In genomic region chr2:118700179-118701062, GRCm38 (mm10) we compare ENCODE assay signal across 8 mouse cellular contexts. TPM values are rescaled to one million over a fixed set of nuclear protein-coding genes. Genes with fewer than 3 reads are reported as not detected.
A peak's percentile ranks its signal among the peaks of the same experiment; 100 is the strongest.
DNase-seq lines count a peak whose midpoint lies in the region; ATAC-seq and TF ChIP-seq lines count a peak whose summit lies in the region.

No protein-coding gene starts in this region.

- H3K4me3 ChIP-seq in hindbrain, embryonic 14.5 days (replicated peaks; ENCODE audit: low read length) = no peak overlapping the region
- peak overlapping the region; percentile 25; the same call in 1 of the 2 replicates for H3K4me3 ChIP-seq in left cerebral cortex, adult 2 months

- no peak overlapping the region for H3K9ac ChIP-seq in hindbrain, embryonic 14.5 days

- 2% methylated on average over 32 of the region's 32 CpGs for WGBS in hindbrain, embryonic 14.5 days

- no peak overlapping the region for H3K27ac ChIP-seq in hindbrain, embryonic 14.5 days
- H3K27ac ChIP-seq in left cerebral cortex, adult 2 months = no peak overlapping the region

- TF ChIP-seq CTCF in left cerebral cortex, adult 2 months (IDR thresholded peaks at IDR 0.05) = peak; percentile 94

- H3K36me3 ChIP-seq in hindbrain, embryonic 14.5 days (replicated peaks; ENCODE audit: control insufficient read depth, insufficient read depth) = no peaks in the 10 kb centered on the region; the same call in 1 of the 2 replicates

- peak; percentile 87 for DNase-seq in ZHBTc4 (ENCODE audit: low read depth, low spot score)
- DNase-seq in cerebellum, postnatal 14 days = peak; percentile 84 to 87
- DNase-seq in gastrocnemius, adult 18-20 months (ENCODE audit: low spot score) = peak; percentile 85
- DNase-seq in hindbrain, embryonic 14.5 days (ENCODE audit: low spot score) = peak; percentile 78
- DNase-seq in left cerebral cortex, adult 2 months (ENCODE audit: extremely low spot score in 1 of 2, low spot score in 2 of 2) = peak; percentile 73 to 79
- peak; percentile 74 to 81 for DNase-seq in right cerebral cortex, adult 2 months (ENCODE audit: low spot score in 2 of 2)
- DNase-seq in urinary bladder, postnatal 10 days (ENCODE audit: low spot score) = peak; percentile 75

- no peak for ATAC-seq in hindbrain, embryonic 14.5 days (ENCODE audit: low FRiP score)
- ATAC-seq in megakaryocyte progenitor cell, adult 5-6 weeks (replicated peaks; ENCODE audit: poor library complexity) = peak; percentile 78

- peaks cover 90% of the 10 kb centered on the region for H3K27me3 ChIP-seq in hindbrain, embryonic 14.5 days (ENCODE audit: control insufficient read depth, insufficient read depth, low read length)

- intact Hi-C loops in left cerebral cortex, adult 2 months (cut with DNase I) = loop anchor here (1.0 to 2.0 kb wide), 2 partner anchors 30 to 183 kb away; no protein-coding TSS in a partner anchor

- peaks cover 30% of the 10 kb centered on the region for H3K4me1 ChIP-seq in hindbrain, embryonic 14.5 days (replicated peaks; ENCODE audit: control insufficient read depth, insufficient read depth, low read length)

- H3K9me3 ChIP-seq in hindbrain, embryonic 14.5 days (ENCODE audit: control insufficient read depth, low read length) = no peaks in the 10 kb centered on the region

- H3K4me2 ChIP-seq in hindbrain, embryonic 14.5 days (replicated peaks) = peak overlapping the region; percentile 42

RNA-seq across cellular contexts. Expression of gene Ankrd63, which starts 3.3 kb away (rescaled TPM):
- not detected for total RNA-seq in gastrocnemius, adult 18-20 months (2021)
- not detected in 2 replicates for polyA plus RNA-seq in hindbrain, embryonic 14.5 days (2014; fragmentation: Nextera tagmentation; extraction: Ambion mirVana)
- 10 to 100 TPM; 22.3 to 28.5 TPM for total RNA-seq in left cerebral cortex, adult 2 months (2021)
- 0.61 and 0.89 TPM in 2 replicates for total RNA-seq in megakaryocyte progenitor cell, adult 5-6 weeks (2015)
- total RNA-seq in megakaryocyte progenitor cell, adult 5-6 weeks (2017) = 0.33 and 0.84 TPM in 2 replicates

RNA-seq across cellular contexts. Expression of gene Plcb2, which starts 27.8 kb away (rescaled TPM):
- total RNA-seq in gastrocnemius, adult 18-20 months (2021) = under 1 TPM; 0.12 to 0.23 TPM
- 0.54 and 0.69 TPM in 2 replicates for polyA plus RNA-seq in hindbrain, embryonic 14.5 days (2014; fragmentation: Nextera tagmentation; extraction: Ambion mirVana)
- total RNA-seq in left cerebral cortex, adult 2 months (2021) = 1 to 10 TPM; 2.3 to 3.2 TPM
- total RNA-seq in megakaryocyte progenitor cell, adult 5-6 weeks (2015) = 71.2 and 80.9 TPM in 2 replicates
- 61.1 and 70.4 TPM in 2 replicates for total RNA-seq in megakaryocyte progenitor cell, adult 5-6 weeks (2017)

RNA-seq across cellular contexts. Expression of gene Pak6, which starts 37.3 kb away (rescaled TPM):
- not detected for total RNA-seq in gastrocnemius, adult 18-20 months (2021)
- 39.9 and 41.7 TPM in 2 replicates for polyA plus RNA-seq in hindbrain, embryonic 14.5 days (2014; fragmentation: Nextera tagmentation; extraction: Ambion mirVana)
- total RNA-seq in left cerebral cortex, adult 2 months (2021) = 100 to 1,000 TPM in 1 of 2 experiments, 10 to 100 TPM in 1; 96.4 to 102 TPM
- 0.07 and 0.17 TPM in 2 replicates for total RNA-seq in megakaryocyte progenitor cell, adult 5-6 weeks (2015)
- total RNA-seq in megakaryocyte progenitor cell, adult 5-6 weeks (2017) = 0.21 and 0.61 TPM in 2 replicates

RNA-seq across cellular contexts. Expression of gene Inafm2, which starts 45.1 kb away (rescaled TPM):
- total RNA-seq in gastrocnemius, adult 18-20 months (2021) = 1 to 10 TPM; 5.3 TPM
- 29.5 and 30.6 TPM in 2 replicates for polyA plus RNA-seq in hindbrain, embryonic 14.5 days (2014; fragmentation: Nextera tagmentation; extraction: Ambion mirVana)
- 10 to 100 TPM; 42.7 to 47.9 TPM for total RNA-seq in left cerebral cortex, adult 2 months (2021)
- 27.9 and 29.6 TPM in 2 replicates for total RNA-seq in megakaryocyte progenitor cell, adult 5-6 weeks (2015)
- total RNA-seq in megakaryocyte progenitor cell, adult 5-6 weeks (2017) = 17.9 and 20.3 TPM in 2 replicates

Comparison
In these comparisons a context has a peak if more than half of its experiments do, and no peak if none do; other contexts are left out.
1. RNA of gene Ankrd63, which starts 3.3 kb away (total RNA-seq): 22.3 to 28.5 TPM in left cerebral cortex, adult 2 months; 0.33 to 0.89 TPM in megakaryocyte progenitor cell, adult 5-6 weeks and not detected in gastrocnemius, adult 18-20 months; every median in the first group is over 10 times any median in the second.
2. RNA of gene Plcb2, which starts 27.8 kb away (total RNA-seq): 61.1 to 80.9 TPM in megakaryocyte progenitor cell, adult 5-6 weeks; 2.3 to 3.2 TPM in left cerebral cortex, adult 2 months and 0.12 to 0.23 TPM in gastrocnemius, adult 18-20 months; every median in the first group is over 10 times any median in the second.
3. RNA of gene Pak6, which starts 37.3 kb away (total RNA-seq): 96.4 to 102 TPM in left cerebral cortex, adult 2 months; not detected in gastrocnemius, adult 18-20 months and 0.07 to 0.61 TPM in megakaryocyte progenitor cell, adult 5-6 weeks; every median in the first group is over 10 times any median in the second.
4. Peak in every context shown above with its lines, with median percentiles within 50 percentile points of each other: DNase-seq.